Mouse (Mus musculus): ENCODE data around the gene Casz1.

The Casz1 gene

DNA sequence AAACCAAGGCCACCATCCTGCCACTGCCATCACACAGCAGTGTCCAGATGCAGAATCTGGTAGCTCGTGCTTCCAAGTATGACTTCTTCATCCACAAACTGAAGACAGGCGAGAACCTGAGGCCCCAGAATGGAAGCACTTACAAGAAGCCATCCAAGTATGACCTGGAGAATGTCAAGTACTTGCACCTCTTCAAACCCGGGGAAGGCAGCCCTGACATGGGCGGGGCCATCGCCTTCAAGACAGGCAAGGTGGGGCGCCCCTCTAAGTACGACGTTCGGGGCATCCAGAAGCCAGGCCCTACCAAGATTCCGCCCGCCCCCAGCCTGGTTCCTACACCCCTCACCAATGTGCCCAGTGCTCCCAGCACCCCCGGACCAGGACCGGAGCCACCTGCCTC is 128.9 kb downstream of the Casz1 start:
- no peak for ATAC-seq (ENCODE audit: low TSS enrichment)

DNA sequence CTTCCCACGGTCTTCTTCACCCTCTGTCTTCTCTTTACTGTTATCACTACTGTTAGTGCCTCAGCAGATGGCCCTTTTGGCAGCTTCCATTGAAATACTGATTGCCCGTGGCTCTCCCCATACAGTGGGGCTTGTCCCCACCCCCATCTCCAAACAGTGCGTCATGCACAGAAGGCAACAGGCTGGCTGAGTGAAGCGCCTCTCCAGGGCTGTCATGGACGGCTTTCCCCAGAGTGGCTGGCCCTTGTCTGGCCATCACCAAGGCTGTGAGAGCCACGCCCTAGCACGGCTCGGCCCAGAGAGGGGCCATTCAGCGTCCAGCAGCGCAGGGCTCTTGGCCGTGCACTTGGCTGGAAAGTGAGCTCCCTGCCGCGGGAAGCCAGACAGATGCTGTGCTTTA is 131.0 kb downstream of the Casz1 start:
- ATAC-seq (ENCODE audit: low TSS enrichment) = no peak

DNA sequence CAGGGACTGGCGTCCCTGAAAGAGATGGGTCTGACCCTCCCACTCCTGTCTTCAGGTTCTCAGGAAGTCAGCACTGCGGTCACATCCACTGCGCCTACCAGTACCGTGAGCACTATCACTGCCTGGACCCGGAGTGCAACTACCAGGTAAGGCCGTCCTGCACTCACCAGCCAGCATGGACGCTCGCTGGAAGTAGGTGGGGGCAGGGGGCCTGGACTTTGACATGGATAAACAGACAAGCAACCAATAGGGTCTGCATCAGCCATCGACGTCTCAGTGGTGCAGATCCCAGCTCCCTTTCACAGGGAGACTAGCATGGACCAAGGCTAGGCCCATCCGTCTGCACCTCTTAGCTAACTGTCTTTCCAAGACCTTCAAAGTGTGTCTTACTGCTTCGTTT is 131.9 kb downstream of the Casz1 start:
- ATAC-seq (ENCODE audit: low TSS enrichment) = no peak

DNA sequence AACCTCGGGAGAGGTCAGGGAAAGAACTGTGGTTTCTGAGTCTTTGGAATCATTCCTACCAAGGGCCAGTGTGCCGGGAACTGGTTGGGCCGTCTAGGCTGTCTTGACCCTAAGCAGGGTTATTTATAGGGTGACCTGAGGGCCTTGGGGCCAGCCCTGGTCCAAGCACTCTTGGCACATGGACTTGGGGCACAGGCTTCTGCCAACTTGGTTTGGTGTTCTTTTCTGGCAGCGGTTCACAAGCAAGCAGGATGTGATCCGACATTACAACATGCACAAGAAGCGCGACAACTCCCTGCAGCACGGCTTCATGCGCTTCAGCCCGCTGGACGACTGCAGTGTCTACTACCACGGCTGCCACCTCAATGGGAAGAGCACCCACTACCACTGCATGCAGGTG is 132.5 kb downstream of the Casz1 start:
- ATAC-seq (ENCODE audit: low TSS enrichment) = no peak

DNA sequence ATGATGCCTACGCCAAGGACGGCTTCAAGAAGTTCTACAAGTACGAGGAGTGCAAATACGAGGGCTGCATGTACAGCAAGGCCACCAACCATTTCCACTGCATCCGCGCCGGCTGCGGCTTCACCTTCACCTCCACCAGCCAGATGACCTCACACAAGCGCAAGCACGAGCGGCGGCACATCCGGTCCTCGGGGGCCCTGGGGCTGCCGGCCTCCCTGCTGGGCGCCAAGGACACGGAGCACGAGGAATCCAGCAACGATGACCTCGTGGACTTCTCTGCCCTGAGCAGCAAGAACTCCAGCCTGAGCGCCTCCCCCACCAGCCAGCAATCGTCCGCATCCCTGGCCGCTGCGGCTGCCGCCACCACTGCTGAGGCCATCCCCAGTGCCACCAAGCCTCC is 134.3 kb downstream of the Casz1 start:
- no peak for ATAC-seq (ENCODE audit: low TSS enrichment)

DNA sequence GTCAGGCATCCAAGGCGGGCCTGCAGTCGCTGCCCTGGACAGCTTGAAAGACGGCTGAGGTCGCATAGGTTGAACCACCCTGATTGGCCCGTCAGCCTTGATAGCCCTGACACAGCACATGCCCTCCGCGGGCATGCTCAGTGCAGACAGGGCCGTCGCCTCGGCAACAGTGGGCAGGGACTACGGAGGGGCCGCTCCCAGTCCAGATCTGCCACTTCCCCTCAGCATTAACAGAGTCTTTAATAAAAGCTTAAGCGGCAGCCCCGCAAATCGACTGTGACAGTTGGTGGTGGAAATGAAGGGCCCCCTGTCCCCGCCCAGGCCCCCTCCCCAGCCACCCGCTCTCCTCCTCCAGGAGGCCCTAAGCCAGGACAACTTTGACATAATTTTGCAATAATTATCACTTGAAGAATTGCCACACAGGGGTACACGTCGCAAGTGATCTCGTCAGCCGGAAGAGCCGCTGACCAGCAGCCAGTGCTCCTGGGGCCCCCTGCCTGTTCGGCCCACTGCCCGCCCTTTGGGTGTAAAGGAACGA is 136.5 kb downstream of the Casz1 start:
- 0 out of 2 replicates have a peak, but pooled peaks have one; percentile 27 for ATAC-seq (ENCODE audit: low TSS enrichment)

DNA sequence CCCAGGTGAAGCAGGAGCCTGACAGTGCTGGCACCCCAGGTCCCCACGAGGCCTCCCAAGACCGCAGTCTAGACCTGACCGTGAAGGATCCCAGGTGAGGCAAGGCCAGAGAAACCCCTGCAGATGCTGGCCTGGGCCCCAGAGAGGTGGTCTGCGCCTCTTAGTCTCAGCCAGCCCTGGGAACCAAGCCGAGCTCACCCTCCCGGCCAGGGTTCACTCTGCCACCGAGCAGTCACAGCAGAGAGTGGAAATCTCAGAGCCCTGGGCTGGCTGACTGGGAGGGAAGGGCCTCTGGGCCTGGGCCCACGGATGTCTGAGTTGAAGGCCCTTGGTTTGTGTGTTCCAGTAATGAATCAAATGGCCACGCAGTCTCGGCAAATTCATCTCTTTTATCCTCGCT is 137.1 kb downstream of the Casz1 start:
- no peak for ATAC-seq (ENCODE audit: low TSS enrichment)

DNA sequence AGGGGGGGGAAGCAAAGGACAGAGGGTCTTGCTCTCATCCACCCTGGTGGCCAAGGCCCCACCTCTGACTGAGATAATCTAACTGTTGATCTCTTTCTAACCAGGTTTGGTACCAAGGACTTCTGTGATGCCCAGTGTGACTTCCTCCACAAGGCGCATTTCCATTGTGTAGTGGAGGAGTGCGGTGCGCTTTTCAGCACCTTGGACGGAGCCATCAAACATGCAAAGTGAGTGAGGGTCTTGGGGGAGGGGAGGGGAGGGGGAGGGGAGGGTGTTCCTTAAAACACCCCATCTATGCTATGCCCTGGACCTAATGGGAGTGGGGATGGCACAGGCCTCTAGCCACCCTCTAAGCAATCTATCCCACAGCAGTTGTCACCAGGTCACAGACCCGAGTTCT is 138.9 kb downstream of the Casz1 start:
- ATAC-seq (ENCODE audit: low TSS enrichment) = no peak

DNA sequence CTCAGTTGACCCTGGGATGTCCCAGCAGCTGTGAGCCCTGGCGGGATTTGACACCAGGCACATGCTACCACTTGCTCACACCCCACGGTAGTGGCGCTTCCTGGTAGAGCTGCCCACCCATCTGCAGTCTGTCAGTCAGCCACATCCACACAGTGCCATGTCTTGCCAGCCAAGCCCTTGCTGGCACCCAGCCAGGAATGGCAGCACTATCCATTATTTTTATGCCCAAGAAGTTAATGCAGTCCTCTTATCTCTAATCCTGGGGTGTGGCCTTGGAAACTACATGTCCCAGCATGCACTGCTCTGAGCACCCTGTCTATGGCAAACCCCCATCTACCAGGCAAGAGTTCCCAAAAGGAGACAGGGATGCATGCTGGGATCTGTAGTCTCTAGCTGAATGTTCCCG is 141.2 kb downstream of the Casz1 start:
- peak; percentile 91 for ATAC-seq (ENCODE audit: low TSS enrichment)

DNA sequence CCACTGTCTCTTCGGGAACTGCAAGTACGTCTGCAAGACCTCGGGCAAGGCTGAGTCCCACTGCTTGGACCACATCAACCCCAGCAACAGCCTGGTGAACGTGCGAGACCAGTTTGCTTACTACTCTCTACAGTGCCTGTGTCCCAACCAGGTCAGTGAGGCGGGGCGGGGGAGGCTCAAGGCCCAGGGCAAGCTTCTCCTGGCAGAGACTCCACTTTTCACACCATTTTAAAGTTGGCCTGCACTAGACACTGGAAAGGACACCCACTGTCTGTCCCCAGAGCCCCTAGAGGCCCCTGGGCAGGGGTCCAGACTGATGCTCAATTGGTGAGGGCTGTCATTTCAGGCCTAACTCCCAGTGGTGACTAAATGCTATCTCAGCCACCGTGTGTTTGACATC is 141.8 kb downstream of the Casz1 start:
- ATAC-seq (ENCODE audit: low TSS enrichment) = no peak

DNA sequence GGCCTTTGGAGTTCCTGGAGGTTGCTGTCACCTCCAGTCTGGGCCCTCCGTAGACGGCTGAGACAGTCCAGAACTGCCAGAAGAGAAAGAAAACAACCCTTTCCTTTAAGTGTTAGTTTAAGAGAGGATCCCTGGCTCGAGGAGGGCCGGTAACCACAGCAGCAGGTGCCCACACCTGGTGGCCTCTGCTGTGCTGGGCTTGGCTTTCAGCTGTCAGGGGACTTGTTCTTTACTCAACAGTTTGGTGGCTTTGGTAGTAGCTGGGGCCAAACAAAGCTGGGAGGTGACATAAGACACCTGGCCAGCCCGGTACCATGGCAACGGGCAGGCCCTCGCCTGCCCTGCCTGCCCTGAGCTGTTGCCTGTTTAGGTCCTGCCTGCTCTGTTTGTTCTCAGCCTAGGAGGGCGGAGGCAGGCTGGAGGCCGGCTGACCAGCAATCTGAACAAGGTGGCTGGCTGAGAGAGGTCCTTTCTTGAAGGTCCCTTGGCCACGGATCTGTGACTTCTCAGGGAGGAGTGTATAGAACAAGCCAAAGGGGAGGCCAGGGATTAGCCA is 143.7 kb downstream of the Casz1 start:
- no peak for ATAC-seq (ENCODE audit: low TSS enrichment)

DNA sequence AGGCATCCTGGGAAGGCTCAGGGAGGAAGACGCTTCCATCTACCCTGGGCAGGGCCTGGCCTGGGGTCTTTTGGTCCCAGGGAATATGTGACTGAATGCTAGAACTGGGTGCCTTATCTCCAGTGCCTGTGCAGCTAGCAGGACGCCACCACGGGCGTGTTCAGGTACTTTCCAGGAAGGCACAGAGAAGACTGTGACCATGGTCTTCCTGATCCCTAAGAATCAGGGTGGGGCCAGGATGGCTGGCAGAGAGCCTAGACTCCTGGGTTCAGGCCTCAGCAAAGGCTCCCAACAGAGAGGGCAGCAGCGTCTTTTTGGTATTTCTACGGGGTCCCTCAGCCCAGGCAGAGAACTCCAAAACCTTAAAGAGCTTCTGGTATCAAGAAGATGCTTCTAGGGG is 146.3 kb downstream of the Casz1 start:
- ATAC-seq (ENCODE audit: low TSS enrichment) = no peak

DNA sequence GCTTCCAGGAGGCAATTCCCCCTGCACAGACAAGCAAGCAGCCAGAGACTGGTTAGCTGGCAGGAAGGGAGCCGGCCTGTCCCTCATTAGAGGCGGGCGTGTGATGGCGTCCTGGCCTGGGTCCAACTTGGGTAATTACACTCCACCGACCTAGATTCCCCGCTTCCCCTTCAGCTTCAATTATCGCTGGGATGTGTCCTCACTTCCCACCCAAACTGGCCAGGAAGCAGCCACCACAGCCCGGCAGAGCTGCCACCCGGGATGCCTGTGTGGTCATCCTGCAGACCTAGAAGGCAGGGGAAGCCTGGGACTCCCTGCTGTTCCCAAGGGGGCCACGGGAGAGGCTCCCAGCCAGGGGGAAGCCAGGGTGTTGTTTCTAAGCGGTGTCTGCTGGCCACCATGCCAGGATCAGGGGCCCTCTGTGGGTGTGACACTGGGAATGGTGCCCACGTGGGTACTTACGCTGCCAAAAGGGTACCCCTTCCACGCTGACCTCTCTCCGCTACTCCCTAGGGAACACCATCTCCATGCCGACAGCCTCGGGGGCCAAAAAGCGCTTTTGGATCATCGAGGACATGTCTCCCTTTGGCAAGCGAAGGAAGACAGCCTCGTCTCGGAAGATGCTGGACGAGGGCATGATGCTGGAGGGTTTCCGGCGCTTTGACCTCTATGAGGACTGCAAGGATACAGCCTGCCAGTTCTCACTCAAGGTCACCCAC is 146.9 kb downstream of the Casz1 start:
- ATAC-seq (ENCODE audit: low TSS enrichment) = peak; percentile 28; the same call in 1 of the 2 replicates

DNA sequence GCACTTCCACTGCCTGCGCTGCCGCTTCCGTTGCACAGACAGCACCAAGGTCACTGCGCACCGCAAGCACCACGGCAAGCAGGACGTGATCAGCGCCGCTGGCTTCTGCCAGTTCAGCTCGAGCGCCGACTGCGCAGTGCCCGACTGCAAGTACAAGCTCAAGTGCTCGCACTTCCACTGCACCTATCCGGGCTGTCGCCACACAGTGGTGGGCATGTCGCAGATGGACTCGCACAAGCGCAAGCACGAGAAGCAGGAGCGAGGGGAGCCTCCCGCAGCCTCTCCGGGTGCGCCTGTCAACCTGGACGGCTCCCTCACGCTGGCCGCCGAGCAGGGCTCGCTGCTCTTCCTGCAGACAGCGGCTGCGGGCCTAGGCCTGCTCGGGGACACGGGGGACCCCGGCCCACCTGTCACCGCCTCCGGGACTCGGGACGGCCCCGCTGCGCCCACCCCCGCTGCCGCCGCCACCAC is 147.6 kb downstream of the Casz1 start:
- ATAC-seq (ENCODE audit: low TSS enrichment) = peak; percentile 48

DNA sequence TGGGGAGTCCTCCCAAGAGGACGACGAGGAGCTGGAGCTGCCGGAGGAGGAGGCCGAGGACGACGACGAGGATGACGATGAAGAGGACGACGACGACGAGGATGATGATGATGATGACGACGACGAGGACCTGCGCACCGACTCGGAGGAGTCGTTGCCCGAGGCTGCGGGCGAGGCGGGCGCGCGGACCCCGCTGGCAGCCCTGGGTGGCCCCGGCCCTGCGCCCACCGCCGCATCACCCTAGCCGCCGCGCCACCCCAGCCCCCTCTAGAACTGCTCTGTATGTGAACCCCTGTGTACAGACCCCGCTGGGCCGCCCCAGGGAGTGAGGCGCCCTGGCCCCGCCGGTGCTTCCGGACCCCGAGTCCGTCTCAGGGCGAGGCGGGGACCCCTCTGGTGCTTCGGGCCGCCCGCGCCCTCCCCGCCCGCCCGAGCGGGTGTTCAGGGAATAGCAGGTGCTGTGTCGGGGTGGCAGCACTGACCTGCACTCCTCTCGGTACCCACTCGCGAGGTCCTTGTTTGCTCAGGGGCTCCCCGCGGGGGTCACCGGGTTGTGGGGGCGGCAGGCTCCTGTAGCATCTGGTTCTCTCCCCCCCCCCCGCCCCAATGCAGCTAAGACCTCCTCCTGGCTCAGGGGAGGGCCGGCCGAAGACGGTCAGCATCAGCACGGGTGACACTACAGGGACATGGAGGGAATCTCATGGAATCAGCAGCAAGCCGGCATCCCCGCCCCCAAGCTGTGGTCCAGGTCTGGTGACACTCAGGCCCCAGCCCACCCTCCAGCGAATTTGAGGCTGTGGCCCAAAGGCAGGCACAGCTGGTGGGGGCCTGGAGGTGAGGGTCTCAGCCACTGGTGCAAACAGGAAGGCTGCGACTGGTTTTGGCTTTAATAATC is 148.3 kb downstream of the Casz1 start:
- ATAC-seq (ENCODE audit: low TSS enrichment) = peak; percentile 56

DNA sequence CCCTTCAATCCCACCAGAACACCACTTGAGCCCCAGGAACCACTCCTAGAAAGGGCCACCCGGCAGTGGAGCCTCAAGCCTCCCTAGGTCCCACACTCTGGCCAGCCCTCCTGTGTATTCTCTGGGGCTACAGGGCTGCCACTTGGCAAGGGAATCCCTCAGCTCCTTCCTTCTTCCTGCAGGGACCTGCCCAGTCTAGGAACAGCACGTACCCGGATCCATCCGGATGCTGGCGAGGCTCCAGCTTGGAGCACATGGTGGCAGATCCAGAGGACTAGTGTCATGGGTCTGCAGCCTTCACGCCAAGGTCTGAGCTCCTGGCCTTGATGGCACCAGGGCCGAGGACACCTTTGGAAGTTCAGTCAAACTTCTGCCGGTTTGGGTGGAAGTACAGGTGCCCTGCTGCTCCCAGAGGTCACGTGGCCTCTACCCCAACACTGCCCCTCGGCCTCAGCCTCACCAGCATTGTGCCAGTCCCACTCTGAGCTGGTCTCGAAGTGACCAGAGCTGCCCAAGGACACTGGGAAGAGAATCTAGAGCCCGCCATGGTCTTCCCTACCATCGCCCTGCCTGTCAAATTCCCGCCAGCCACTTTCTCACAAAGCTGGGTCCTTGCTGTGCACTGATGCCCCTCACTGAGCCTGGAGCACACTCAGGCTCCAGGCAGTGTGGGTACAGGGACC is 151.0 kb downstream of the Casz1 start:
- ATAC-seq (ENCODE audit: low TSS enrichment) = no peak

DNA sequence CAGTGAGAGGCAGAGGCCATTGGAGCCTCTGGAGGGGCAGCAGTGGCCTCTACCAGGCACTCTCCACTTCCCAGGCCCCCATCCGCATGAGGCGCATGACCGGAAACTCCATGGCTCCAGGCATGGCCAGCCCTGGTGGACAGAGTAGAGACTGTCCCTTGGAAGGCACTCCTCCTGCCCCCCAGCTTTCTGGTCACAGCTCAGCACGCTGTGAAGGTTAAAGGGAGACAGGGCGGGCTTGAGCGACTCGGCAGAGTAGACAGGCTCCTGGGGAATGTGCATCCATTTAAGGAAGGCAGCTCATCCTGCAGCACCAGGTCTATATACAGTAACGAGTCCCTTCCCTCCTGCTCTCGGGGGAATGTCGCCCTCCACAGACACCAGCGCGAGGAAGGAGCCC is 155.8 kb downstream of the Casz1 start:
- no peak for ATAC-seq (ENCODE audit: low TSS enrichment)

DNA sequence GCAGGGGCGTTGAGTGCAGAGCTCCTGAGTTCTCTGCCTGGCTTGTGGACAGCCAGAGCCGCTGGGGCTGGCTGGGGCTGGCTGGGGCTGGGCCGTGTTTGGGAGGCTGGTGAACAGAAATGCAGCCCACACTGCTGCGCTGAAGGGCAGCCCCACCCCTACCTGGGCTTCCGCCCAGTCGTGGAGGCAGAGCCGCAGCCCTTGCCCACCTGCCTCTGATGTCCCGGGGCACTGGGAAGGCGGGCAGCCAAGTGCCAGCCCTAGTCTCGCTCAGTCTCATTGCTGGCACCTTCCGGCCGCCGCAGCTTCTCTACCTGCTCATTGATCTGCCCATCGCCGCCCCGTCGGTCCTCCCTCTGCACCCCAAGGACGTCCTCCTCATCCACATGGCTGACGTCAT is 156.9 kb downstream of the Casz1 start:
- no peak for ATAC-seq (ENCODE audit: low TSS enrichment)

DNA sequence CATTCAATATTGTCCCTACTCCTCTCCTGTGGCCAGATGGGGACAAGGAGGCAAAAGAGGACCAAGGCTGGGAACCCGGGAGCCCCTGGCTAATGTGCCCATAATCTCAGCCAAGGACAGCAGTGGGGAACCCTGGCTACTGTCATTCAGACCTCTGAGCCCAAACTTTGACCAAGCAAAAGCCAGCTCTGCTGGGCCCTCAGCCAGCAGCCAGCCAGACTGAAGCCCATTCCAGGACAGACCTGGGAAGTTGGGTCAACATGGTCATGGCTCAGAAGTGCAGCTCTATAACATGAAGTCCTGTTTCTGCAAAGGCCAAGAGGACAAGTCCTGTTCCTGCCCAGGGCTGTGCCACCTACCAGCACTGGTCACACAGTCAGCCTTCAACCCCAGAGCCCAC is 157.9 kb downstream of the Casz1 start:
- no peak for ATAC-seq (ENCODE audit: low TSS enrichment)

DNA sequence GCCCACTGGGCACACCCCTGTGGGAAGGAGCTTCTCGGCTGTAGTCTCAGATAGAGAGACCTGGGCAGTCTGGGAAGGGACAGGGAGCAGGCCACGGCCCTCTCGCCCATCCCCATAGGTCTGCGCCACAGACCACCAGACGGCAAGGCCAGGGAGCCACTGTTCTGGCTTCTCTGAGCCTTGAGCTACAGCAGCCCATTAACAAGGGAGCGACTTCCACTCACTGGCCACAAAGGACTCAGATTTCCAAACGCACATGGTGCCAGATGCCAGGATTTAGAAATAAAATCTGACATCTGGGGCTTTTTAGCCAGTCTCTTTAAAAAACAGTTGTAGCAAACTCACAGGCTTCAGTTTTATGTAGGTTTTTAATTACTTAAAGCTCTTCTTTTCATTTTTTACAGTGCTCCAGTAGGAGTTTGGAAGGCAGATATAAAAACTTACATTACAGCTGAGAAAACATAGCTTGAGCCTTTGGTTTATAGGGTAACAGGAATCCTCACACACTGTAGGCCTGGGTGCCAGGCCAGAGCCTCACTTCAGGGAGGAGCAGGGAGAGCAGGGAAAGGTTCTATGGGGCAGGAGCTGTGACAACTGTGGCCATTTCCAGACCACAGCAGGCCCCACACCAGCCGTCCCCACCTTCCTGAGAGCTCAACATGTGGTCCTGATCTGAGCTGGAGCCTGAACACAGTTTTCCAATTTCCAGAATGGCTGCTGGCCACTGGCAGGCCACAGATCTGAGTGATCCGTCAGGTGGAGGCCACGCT is 160.5 kb downstream of the Casz1 start:
- no peak for ATAC-seq (ENCODE audit: low TSS enrichment)

DNA sequence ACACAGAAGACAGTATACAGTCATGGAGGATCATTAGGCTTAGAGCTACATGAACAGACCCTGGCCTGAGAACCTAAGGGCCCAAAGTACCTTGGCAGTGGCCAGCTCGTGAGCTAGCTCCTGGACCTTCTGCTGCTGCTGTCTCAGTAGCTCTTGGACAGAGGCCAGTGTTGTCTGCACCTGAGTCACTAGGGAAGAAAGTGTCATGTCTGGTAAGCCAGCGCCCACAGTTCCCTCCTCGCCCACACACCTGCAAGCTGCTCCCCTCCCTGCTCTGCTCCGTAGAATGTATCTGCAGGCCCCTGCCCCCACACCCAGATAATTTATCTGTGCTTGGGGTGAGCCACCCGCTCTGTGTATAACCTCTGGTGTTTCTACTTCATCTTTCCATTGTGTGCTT is 161.9 kb downstream of the Casz1 start:
- ATAC-seq (ENCODE audit: low TSS enrichment) = peak; percentile 80
